In genomic region chr19:33268044-33268443, GRCm38 (mm10) we compare ENCODE assay signal across 10 mouse cellular contexts.
DNase-seq lines count a peak whose midpoint lies in the region; ATAC-seq and TF ChIP-seq lines count a peak whose summit lies in the region.
"Had no signal": no experiment of that assay in that cellular context is flagged by ENCODE, and none has a peak within 500 bp of the region (broad histone marks: within the 10 kb centered on the region; RNA-seq: fewer than 3 reads in every experiment).

No protein-coding gene starts in this region.

- H3K4me2 ChIP-seq in midbrain, postnatal 0 days (ENCODE audit: low read depth, low read length, poor library complexity, severe bottlenecking) = no peak overlapping the region
- no peak overlapping the region for H3K4me2 ChIP-seq in midbrain, embryonic 15.5 days
- no peak overlapping the region for H3K4me2 ChIP-seq in liver, postnatal 0 days (ENCODE audit: low read depth, low read length)
- H3K4me2 ChIP-seq: heart, embryonic 13.5 days had no signal

- 81% methylated on average over 14 of the region's 14 CpGs for WGBS in midbrain, postnatal 0 days
- WGBS in midbrain, embryonic 15.5 days = 81% methylated on average over 14 of the region's 14 CpGs
- WGBS in liver, postnatal 0 days (ENCODE audit: insufficient replicate concordance) = 75% methylated on average over 14 of the region's 14 CpGs

- no peaks in the 10 kb centered on the region for H3K4me1 ChIP-seq in midbrain, postnatal 0 days (ENCODE audit: insufficient read depth, low read length)
- no peaks in the 10 kb centered on the region for H3K4me1 ChIP-seq in midbrain, embryonic 15.5 days
- no peaks in the 10 kb centered on the region for H3K4me1 ChIP-seq in liver, postnatal 0 days (ENCODE audit: insufficient read depth)
- H3K4me1 ChIP-seq: heart, embryonic 13.5 days had no signal

- no peaks in the 10 kb centered on the region for H3K36me3 ChIP-seq in midbrain, postnatal 0 days (ENCODE audit: insufficient read depth, low read length)
- H3K36me3 ChIP-seq in midbrain, embryonic 15.5 days (replicated peaks) = no peaks in the 10 kb centered on the region
- no peaks in the 10 kb centered on the region for H3K36me3 ChIP-seq in liver, postnatal 0 days (replicated peaks; ENCODE audit: insufficient read depth, low read length)
- H3K36me3 ChIP-seq: heart, embryonic 13.5 days had no signal

- no peak overlapping the region for H3K4me3 ChIP-seq in midbrain, postnatal 0 days (ENCODE audit: low read depth, low read length)
- H3K4me3 ChIP-seq in midbrain, embryonic 15.5 days = no peak overlapping the region
- no peak overlapping the region for H3K4me3 ChIP-seq in liver, postnatal 0 days (ENCODE audit: low read depth, low read length)
- H3K4me3 ChIP-seq: heart, embryonic 13.5 days had no signal

- peak; percentile 39 for TF ChIP-seq CTCF in midbrain, postnatal 0 days (IDR thresholded peaks at IDR 0.05)
- TF ChIP-seq CTCF in liver, postnatal 0 days (IDR thresholded peaks at IDR 0.05; ENCODE audit: low read depth) = peak; percentile 67

- H3K27ac ChIP-seq in midbrain, postnatal 0 days (ENCODE audit: low read depth, low read length) = no peak overlapping the region
- no peak overlapping the region for H3K27ac ChIP-seq in midbrain, embryonic 15.5 days
- H3K27ac ChIP-seq in liver, postnatal 0 days (ENCODE audit: low read depth) = no peak overlapping the region
- H3K27ac ChIP-seq: heart, embryonic 13.5 days; macrophage had no signal

- H3K9ac ChIP-seq in midbrain, postnatal 0 days (replicated peaks; ENCODE audit: low read length, poor library complexity, severe bottlenecking) = no peak overlapping the region
- H3K9ac ChIP-seq in midbrain, embryonic 15.5 days = no peak overlapping the region
- no peak overlapping the region for H3K9ac ChIP-seq in liver, postnatal 0 days (replicated peaks)
- H3K9ac ChIP-seq: heart, embryonic 13.5 days had no signal

- no peaks in the 10 kb centered on the region for H3K27me3 ChIP-seq in midbrain, postnatal 0 days (ENCODE audit: insufficient read depth, low read length)
- no peaks in the 10 kb centered on the region for H3K27me3 ChIP-seq in midbrain, embryonic 15.5 days (replicated peaks)
- H3K27me3 ChIP-seq in liver, postnatal 0 days (ENCODE audit: insufficient read depth, low read length) = no peaks in the 10 kb centered on the region
- H3K27me3 ChIP-seq: heart, embryonic 13.5 days had no signal

- DNase-seq in cerebellum, adult 11-12 months = peak; percentile 2
- DNase-seq in cerebellum, adult 8-10 months = no peak
- no peak for DNase-seq in midbrain, postnatal 0 days (ENCODE audit: low spot score)
- peak; percentile 43 for DNase-seq in liver, postnatal 0 days
- DNase-seq in thymus, postnatal 10 days (ENCODE audit: low spot score in 2 of 2) = peak; percentile 11 to 66
- no peak for DNase-seq in layer of hippocampus, postnatal 14 days (ENCODE audit: low spot score in 2 of 2)
- no peak for DNase-seq in kidney, adult 18-20 months

- no peak for ATAC-seq in midbrain, postnatal 0 days (ENCODE audit: low FRiP score)
- ATAC-seq in midbrain, embryonic 15.5 days (replicated peaks) = no peak
- no peak for ATAC-seq in liver, postnatal 0 days

- H3K9me3 ChIP-seq in midbrain, postnatal 0 days (ENCODE audit: low read length) = no peaks in the 10 kb centered on the region
- no peaks in the 10 kb centered on the region for H3K9me3 ChIP-seq in midbrain, embryonic 15.5 days
- no peaks in the 10 kb centered on the region for H3K9me3 ChIP-seq in liver, postnatal 0 days (ENCODE audit: low read length)
- H3K9me3 ChIP-seq: heart, embryonic 13.5 days had no signal

- no peak for TF ChIP-seq EP300 in liver, postnatal 0 days (IDR thresholded peaks at IDR 0.05; ENCODE audit: low read depth)

Comparison
In these comparisons a context has a peak if more than half of its experiments do, and no peak if none do; other contexts are left out.
1. DNase-seq: peak in cerebellum, adult 11-12 months (single experiment), liver, postnatal 0 days (single experiment) and thymus, postnatal 10 days (2 of 2); none in cerebellum, adult 8-10 months (single experiment), midbrain, postnatal 0 days (single experiment), layer of hippocampus, postnatal 14 days (0 of 2) and kidney, adult 18-20 months (single experiment).